Mouse (Mus musculus) splenic B cell, adult 2 months (primary cell): ENCODE results near the gene Tjp2.
A peak's percentile ranks its signal among the peaks of the same experiment; 100 is the strongest.
"Not testable (repeated sequence)": the region's sequence is repeated elsewhere in the genome, so short reads cannot be mapped to it uniquely, and the experiment has no call there.

Experiments used
- DNase-seq: peaks from one replicate; pipeline ENCODE4 v3.0.0-alpha.2; 2011; ENCODE audit warnings: low read depth, low spot score
- H3K27me3 ChIP-seq: 2 replicates; pipeline ENCODE4 v1.6.1; 2012; ENCODE audit warnings: mild to moderate bottlenecking, low read length, moderate library complexity, mixed read lengths; ENCODE audit not compliant: control insufficient read depth, poor library complexity, insufficient read depth, severe bottlenecking
- H3K36me3 ChIP-seq: 2 replicates; pipeline ENCODE4 v1.6.1; 2012; ENCODE audit warnings: mild to moderate bottlenecking, low read length, moderate library complexity, mixed read lengths; ENCODE audit not compliant: control insufficient read depth, poor library complexity, insufficient read depth, severe bottlenecking

The Tjp2 gene

GRCm38 (mm10) chr19:24241799-24242546 lies 17.1 kb upstream of the Tjp2 start:
- no peak for DNase-seq
- Histone ChIP-seq H3K36me3 (no peaks in the 10 kb centered on the region), H3K27me3 (no peaks in the 10 kb centered on the region)

GRCm38 (mm10) chr19:24241271-24241670 lies 16.4 kb upstream of the Tjp2 start:
- H3K36me3 ChIP-seq = no peaks in the 10 kb centered on the region
- no peak for DNase-seq
- H3K27me3 ChIP-seq = no peaks in the 10 kb centered on the region

DNA sequence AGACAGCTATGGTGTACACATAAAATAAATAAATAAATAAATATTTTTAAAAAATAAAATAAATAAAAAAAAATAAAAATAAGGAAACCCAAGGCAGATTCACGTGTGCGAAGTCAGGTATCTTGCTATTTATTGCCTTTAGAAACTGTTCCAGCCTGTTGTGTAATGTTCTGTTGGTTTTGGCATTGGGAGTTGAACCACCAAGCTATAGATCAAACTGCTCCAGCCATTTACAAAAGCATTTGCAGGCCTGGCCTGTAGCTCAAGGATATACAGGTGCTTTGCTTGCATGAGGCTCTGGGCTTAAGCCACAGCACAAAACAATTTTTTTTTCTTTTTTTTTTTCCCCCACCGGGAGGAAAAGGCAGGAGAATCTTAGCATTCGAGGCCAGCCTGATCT lies 13.2 kb upstream of the Tjp2 start:
- no peaks in the 10 kb centered on the region for H3K36me3 ChIP-seq

GRCm38 (mm10) chr19:24232356-24232755 lies 7.5 kb upstream of the Tjp2 start:
- H3K36me3 ChIP-seq, H3K27me3 ChIP-seq, DNase-seq: not testable (repeated sequence)

More for the DNA sequence above, 13.2 kb upstream of the Tjp2 start:
- H3K27me3 ChIP-seq = no peaks in the 10 kb centered on the region
- DNase-seq = no peak

GRCm38 (mm10) chr19:24225305-24225696 lies 471 bp upstream of the Tjp2 start:
- peak; percentile 20 for DNase-seq
- no peaks in the 10 kb centered on the region for H3K36me3 ChIP-seq
- no peaks in the 10 kb centered on the region; the same call in 1 of the 2 replicates for H3K27me3 ChIP-seq

- Histone ChIP-seq H3K27me3 (no peaks in the 10 kb centered on the region; the same call in 1 of the 2 replicates), H3K36me3 (no peaks in the 10 kb centered on the region)
- no peak for DNase-seq
Measured at GRCm38 (mm10) chr19:24223851-24224251, 979 bp downstream of the Tjp2 start.

- H3K36me3 ChIP-seq = no peaks in the 10 kb centered on the region
- DNase-seq = no peak
Measured at GRCm38 (mm10) chr19:24221455-24221854, 3.4 kb downstream of the Tjp2 start.

DNA sequence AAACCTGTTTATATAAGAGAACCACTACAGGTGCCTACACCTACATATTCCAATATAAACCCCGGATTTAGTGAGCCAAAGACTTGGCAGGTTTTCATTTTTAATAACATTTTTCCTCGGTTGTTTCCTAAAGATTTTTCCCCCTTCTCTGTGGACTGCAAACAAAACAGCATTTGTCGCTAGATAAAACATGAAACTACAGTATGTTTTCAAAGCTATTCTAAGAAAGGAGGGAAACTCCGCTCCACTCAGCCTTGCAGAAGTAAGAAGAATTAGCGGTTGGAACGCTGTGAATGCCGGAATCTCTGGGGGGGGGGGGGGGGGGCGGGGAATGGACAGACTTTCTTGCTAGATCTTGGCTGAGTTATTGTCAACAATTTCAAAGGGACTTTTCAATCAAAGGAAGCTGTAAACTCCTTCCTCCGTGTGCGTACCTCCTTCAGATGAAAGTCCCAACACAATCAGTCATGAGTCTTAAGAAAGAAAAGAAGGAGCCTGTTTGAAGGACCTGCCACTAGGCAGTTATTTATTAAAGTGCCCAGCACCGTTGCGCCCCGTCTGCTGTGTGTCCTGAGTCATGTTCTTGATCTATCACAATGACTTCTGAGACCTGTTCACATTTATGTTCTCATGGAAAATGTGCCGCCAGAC lies 3.9 kb downstream of the Tjp2 start:
- no peaks in the 10 kb centered on the region for H3K36me3 ChIP-seq
- DNase-seq = no peak
- H3K27me3 ChIP-seq = no peaks in the 10 kb centered on the region; the same call in 1 of the 2 replicates

More at GRCm38 (mm10) chr19:24221455-24221854, 3.4 kb downstream of the Tjp2 start:
- H3K27me3 ChIP-seq = no peaks in the 10 kb centered on the region; the same call in 1 of the 2 replicates

DNA sequence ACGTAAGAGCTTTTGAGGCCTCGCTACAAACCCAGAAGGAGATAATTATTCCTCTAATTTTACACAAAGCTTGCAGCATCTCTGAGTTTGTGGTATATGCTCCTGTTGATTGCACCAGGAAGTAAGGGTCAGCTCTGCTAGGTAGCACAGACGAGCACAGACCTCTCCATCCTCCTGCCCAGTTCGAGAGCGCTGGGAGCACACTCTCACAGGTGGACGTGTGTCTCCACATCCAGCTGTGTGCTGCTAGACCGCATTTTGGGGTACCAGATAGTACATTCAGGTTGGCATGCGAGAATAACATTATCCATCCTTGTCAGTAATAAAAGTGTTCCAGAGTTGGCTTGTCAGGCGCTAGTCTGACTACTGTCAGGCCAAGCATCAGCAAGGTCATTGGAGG lies 5.8 kb downstream of the Tjp2 start:
- H3K36me3 ChIP-seq = no peaks in the 10 kb centered on the region
- no peaks in the 10 kb centered on the region for H3K27me3 ChIP-seq
- no peak for DNase-seq

DNA sequence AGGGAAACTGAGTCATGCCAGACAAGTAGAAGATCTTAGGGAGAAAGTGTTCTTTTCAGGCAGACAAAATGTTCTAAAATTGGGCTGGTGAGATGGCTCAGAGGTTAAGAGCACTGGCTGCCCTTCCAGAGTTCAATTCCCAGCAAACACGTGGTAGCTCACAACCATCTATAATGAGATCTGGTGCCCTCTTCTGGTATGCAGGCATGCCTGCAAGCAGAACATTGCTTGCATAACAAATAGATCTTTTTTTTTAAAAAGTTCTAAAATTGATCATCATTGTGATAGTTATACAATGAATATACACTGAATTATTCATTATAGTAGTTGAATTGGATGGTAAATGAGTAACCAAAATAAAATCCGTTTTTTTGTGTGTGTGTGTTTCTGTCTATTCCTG lies 6.5 kb downstream of the Tjp2 start:
- Histone ChIP-seq H3K36me3 (no peaks in the 10 kb centered on the region), H3K27me3 (no peaks in the 10 kb centered on the region)
- DNase-seq = peak; percentile 2

- H3K36me3 ChIP-seq = no peaks in the 10 kb centered on the region
- H3K27me3 ChIP-seq = no peaks in the 10 kb centered on the region
- DNase-seq = no peak
Measured at GRCm38 (mm10) chr19:24217851-24218250, 7.0 kb downstream of the Tjp2 start.

GRCm38 (mm10) chr19:24216771-24217170 lies 8.1 kb downstream of the Tjp2 start:
- no peaks in the 10 kb centered on the region for H3K27me3 ChIP-seq
- no peak for DNase-seq
- no peaks in the 10 kb centered on the region for H3K36me3 ChIP-seq

GRCm38 (mm10) chr19:24214939-24215338 lies 9.9 kb downstream of the Tjp2 start:
- Histone ChIP-seq H3K36me3 (no peaks in the 10 kb centered on the region), H3K27me3 (no peaks in the 10 kb centered on the region)
- no peak for DNase-seq

- no peaks in the 10 kb centered on the region for H3K27me3 ChIP-seq
- no peak for DNase-seq
- no peaks in the 10 kb centered on the region for H3K36me3 ChIP-seq
Measured at GRCm38 (mm10) chr19:24213299-24213698, 11.5 kb downstream of the Tjp2 start.

- Histone ChIP-seq H3K36me3 (no peaks in the 10 kb centered on the region), H3K27me3 (no peaks in the 10 kb centered on the region)
- no peak for DNase-seq
Measured at GRCm38 (mm10) chr19:24212552-24213249, 12.1 kb downstream of the Tjp2 start.
